Mouse (Mus musculus): ENCODE measurements around the gene Gm10600. TPM values are rescaled to one million over a fixed set of nuclear protein-coding genes. Genes with fewer than 3 reads are reported as not detected.
"Not testable (repeated sequence)": the region's sequence is repeated elsewhere in the genome, so short reads cannot be mapped to it uniquely, and the experiment has no call there.

Gene Gm10600
- not detected in 2 replicates for polyA plus RNA-seq (2016; fragmentation: Nextera tagmentation; extraction: Ambion mirVana)

DNA sequence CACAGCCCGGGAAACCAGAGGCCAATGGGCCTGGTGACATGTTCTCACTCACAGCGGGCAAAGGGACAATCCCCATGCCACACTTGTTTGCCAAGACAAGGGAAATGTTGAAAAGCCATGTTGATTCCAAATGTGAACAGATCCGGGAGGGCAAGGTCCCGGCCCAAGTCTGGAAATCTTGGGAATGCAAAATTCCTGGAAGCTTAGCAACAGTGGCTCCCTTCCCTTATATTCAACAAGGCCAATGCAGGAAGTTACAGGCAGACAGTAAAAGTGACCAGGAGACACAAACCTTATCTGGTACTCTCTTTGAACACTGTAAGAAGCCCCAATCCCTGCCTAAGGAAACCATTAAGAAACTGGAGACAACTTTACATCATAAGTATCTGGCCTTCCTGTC is at the start of gene Gm10600:
Gene Gm10600 (plus strand): TSS at position 301 of the 400 bp plus-strand sequence.
- H3K4me1 ChIP-seq; H3K9ac ChIP-seq; ATAC-seq (ENCODE audit: insufficient number of reproducible peaks, insufficient read depth, low FRiP score, low TSS enrichment); H3K27me3 ChIP-seq; H3K4me2 ChIP-seq (replicated peaks); H3K9me3 ChIP-seq; H3K27ac ChIP-seq; H3K4me3 ChIP-seq; H3K36me3 ChIP-seq: not testable (repeated sequence)
- WGBS = no CpG with 5 or more reads among the region's 4 CpGs

DNA sequence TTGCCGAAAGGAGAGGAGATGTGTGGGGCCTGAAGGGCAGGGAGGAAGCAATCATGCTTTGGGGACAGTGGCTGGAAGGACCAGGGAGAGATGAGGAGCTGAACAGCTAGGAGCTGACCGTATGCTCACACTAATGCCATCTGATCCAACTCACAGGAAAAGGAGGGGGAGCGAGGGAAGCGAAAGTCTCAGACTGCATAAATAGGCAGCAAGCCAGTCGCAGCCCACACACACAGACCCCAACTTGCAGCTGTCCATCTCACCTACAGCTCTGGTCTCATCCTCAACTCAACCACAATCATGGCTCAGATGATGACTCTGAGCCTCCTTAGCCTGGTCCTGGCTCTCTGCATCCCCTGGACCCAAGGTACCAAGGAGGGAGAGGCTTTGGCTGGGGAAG is 15.0 kb downstream of the Gm10600 start, which contains the start of gene Ccl21b:
Gene Ccl21b (plus strand): TSS at position 301 of the 400 bp plus-strand sequence.
- not testable (repeated sequence) for H3K9ac ChIP-seq; H3K4me1 ChIP-seq; H3K27me3 ChIP-seq; H3K4me2 ChIP-seq (replicated peaks); H3K27ac ChIP-seq; ATAC-seq (ENCODE audit: insufficient number of reproducible peaks, insufficient read depth, low FRiP score, low TSS enrichment); H3K36me3 ChIP-seq; H3K9me3 ChIP-seq; H3K4me3 ChIP-seq
- no CpG with 5 or more reads among the region's 5 CpGs for WGBS

Other genes starting within 250 kb of the Gm10600 start
- 0.24 TPM in 1 of 2 replicates, not detected in the other for gene Gm21093, start 205.9 kb upstream of the Gm10600 start, polyA plus RNA-seq (2016; fragmentation: Nextera tagmentation; extraction: Ambion mirVana)
- gene Gm3893, start 149.4 kb upstream of the Gm10600 start, polyA plus RNA-seq (2016; fragmentation: Nextera tagmentation; extraction: Ambion mirVana) = not detected in 2 replicates
- gene Gm13304, start 125.8 kb upstream of the Gm10600 start, polyA plus RNA-seq (2016; fragmentation: Nextera tagmentation; extraction: Ambion mirVana) = 26.6 TPM in 1 of 2 replicates, not detected in the other
- gene Gm13306, start 87.2 kb upstream of the Gm10600 start, polyA plus RNA-seq (2016; fragmentation: Nextera tagmentation; extraction: Ambion mirVana) = not detected in 2 replicates
- not detected in 2 replicates for gene Gm13305, start 72.0 kb upstream of the Gm10600 start, polyA plus RNA-seq (2016; fragmentation: Nextera tagmentation; extraction: Ambion mirVana)
- not detected in 2 replicates for gene Ccl21b, start 15.1 kb downstream of the Gm10600 start, polyA plus RNA-seq (2016; fragmentation: Nextera tagmentation; extraction: Ambion mirVana)
- not detected in 2 replicates for gene Gm21953, start 53.6 kb downstream of the Gm10600 start, polyA plus RNA-seq (2016; fragmentation: Nextera tagmentation; extraction: Ambion mirVana)
- gene Fam205a3, start 77.7 kb downstream of the Gm10600 start, polyA plus RNA-seq (2016; fragmentation: Nextera tagmentation; extraction: Ambion mirVana) = not detected in 2 replicates
- not detected in 2 replicates for gene Gm21586, start 198.7 kb downstream of the Gm10600 start, polyA plus RNA-seq (2016; fragmentation: Nextera tagmentation; extraction: Ambion mirVana)
- gene Gm2163, start 226.1 kb downstream of the Gm10600 start, polyA plus RNA-seq (2016; fragmentation: Nextera tagmentation; extraction: Ambion mirVana) = 0.09 and 0.19 TPM in 2 replicates